Mouse (Mus musculus): ENCODE data around the gene Marveld2.

Marveld2 gene

DNA sequence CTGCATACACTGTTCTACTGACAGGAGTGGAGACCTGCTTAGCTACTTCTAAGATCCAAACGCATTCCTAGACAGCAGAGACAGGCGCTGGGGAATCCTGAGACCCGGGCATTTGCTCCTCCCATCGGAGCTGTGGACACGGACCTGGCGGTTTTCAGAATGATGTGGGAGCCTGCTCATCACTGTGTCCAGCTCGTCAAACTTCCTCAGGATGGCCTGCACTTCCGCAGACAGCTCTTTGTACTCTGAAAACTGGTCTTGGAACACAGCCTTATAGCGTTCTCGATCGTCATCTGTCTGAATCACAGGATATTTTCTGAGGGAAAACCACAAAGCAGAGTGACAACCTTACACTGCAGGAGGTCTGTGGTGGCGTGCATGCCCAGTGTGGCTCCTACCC lies 16.5 kb downstream of the Marveld2 start:
- no peak for DNase-seq (ENCODE audit: low spot score in 2 of 2)

DNA sequence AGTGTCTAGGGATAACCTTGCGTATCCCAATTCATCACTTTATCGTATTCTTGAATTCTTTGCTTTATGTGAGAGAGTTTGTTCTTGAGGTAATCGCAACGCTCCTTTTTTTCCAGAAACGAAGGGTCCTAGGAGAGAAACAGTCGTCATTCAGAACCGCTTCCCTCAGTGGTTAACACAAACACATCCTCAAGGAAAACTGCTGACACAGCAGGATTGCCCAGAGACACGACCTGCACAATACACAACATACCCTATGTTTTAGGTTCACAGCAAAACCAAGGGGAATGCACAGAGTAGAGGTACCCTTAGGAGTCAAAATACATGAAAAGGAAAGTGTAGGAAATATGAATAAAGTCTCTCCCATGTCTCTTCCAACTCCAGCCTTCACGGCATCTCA lies 19.5 kb downstream of the Marveld2 start:
- DNase-seq (ENCODE audit: low spot score in 2 of 2) = no peak

DNA sequence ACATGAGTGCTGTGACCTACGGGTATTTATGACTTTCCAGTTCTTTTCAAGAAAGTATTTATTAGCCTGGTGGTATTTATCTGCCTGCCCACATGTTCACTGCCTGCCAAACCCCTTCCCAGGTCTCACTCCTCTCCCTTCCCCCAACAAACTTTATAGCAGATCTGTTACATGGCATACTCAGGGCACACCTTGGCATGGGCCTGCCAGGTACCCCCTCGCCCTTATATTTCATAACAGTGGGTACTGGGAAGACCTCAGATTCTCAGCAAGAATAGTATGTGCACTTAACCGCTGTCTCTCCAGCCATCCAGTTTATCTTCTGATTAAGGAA lies 21.3 kb downstream of the Marveld2 start:
- DNase-seq (ENCODE audit: low spot score in 2 of 2) = no peak

DNA sequence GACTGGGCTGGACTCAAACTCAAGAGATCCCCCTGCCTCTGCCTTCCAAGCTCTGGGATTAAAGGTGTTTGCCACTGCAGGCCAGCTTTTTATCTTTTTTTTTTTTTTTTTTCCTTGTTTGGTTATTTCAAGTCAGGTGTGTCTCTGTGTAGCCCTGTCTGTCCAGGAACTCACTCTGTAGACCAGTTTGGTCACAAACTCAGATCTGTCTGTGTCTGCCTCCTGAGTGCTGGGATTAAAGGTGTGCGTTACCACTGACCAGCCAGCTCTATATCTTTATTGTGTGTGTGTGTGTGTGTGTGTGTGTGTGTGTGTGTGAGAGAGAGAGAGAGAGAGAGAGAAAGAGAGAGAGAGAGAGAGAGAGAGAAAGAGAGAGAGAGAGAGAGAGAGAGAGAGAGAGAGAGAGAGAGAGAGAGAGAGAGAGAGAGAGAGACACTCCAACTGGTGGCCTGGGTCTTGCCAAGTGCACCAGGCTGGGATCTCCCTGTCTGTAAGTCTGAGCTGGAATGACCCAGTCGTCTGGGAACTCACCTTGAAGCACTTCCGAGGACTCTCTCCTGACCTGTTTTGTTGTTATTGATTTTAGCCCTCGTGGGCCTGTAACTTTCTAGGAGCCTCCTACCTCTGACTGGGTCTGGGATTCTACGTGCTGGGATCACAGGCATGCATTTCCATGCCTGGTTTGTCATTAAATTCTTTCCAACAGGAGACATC lies 21.8 kb downstream of the Marveld2 start:
- no peak for DNase-seq (ENCODE audit: low spot score in 2 of 2)

DNA sequence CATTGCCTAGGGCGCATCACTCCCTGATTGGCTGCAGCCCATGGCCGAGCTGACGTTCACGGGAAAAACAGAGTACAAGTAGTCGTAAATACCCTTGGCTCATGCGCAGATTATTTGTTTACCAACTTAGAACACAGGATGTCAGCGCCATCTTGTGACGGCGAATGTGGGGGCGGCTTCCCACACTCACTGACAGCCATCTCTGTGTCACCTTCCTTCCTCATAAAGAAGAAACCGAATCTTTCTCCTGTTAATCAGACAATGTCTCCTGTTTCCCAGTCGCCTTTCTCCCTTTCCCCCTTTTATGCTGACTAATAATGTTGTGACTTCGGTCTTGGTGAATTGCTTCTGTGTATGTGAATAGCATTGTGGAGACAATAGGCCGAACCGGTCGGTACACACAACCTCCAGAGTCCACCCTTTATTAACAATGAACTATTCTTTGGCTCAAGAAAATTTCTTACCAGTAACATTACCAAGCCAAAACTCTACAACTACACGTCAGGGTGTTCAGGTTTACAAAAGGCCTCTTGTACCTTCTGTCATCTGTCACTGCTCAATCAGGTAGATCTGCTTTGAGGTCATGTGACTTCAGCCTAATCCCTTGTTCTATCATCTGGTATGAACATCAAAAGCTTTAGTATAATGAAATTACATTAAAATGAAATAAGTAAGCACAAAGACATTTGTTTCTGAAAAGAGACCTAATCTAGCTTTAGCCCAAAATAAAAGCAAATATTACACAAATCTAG lies 22.6 kb downstream of the Marveld2 start:
- DNase-seq (ENCODE audit: low spot score in 2 of 2) = peak in 1 of 2 experiments; percentile 68

DNA sequence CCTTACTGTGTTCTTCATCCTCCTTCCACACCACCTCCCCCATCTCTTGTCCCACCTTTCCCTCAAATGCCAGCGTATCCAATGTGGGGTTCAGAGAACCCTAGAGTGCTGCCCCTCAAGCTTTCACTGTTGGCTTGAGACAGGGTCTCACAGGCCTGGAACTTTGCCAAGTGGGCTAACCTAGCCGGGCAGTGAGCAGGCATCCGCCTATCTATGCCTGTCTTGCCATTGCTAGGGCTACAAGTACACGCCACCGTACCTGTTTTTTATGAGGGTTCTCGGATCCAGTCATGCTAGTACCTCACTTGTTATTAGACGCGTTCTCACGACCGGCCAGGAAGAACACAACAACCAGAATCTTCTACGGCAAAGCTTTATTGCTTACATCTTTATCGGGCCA lies 28.1 kb downstream of the Marveld2 start:
- DNase-seq (ENCODE audit: low spot score in 2 of 2) = no peak

DNA sequence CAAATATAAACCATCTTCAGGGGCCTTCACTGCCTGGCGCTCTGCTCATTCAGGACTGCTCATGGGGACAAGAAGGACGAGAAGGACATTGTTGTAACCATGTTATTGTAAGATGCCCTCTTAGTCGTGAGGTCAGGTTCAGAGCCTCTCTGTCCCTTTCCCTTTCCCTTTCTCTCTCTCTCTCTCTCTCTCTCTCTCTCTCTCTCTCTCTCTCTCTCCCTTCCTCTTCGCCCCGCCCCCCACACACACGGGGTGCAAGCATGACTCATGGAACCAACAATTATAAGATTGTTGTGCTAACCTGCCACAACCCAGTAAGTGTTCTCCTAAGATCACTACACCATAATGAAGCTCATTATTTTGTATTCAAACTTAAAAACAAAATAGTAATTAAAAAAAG lies 34.6 kb downstream of the Marveld2 start:
- DNase-seq (ENCODE audit: low spot score in 2 of 2) = no peak

DNA sequence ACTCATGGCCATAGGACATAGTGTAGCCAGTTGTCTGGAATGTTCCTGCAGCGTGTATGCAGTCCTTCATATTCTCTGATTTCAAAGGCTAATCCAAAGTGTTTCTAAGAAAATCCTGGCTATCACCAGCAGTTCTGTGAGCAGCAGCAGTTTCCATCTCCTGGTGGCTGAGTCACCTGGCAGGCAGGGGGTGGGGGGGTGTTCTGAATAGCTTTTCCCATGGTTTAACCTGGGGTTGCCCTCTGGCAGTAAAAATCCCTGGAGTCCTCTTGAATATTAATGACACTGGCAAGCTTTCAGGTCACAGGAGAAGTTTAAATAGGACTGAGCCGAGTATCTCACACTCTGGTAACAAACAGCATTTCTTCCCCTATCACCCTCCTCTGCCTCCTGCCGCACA lies 35.1 kb downstream of the Marveld2 start:
- no peak for DNase-seq (ENCODE audit: low spot score in 2 of 2)

DNA sequence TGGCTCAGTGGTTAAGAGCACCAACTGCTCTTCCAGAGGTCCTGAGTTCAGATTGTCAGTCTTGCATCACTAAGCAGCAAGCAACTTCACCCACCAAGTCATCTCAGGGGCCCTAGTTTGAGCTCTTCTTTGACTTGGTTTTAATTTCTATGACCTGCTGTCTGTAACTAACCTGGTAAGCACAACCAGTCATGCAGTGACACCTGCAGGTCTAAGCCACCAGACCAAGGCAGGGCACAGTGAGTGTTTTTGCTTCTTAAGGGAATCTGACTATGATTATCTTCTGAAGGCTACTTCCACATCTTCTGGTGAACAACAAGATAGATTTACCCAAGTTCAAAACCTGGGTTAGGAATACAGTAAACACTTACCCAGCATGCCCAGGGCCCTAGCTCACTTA lies 36.8 kb downstream of the Marveld2 start:
- DNase-seq (ENCODE audit: low spot score in 2 of 2) = no peak

DNA sequence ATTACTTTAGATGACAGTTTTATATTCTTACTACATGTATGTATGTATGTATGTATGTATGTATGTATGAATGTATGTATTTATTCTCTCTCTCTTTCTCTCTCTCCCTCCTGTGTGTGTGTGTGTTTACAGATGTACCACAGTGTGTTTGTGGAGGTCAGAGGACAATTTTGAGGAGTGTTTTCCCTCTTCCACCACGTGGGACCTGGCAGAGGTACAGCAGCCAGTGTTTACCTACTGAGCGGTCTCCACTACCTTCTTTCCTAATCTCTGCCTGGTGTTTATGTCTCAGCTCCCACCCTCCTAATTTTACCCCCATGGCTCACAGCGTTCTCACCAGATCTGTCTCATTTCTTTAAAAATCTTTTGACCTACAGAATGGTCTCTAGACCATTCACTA lies 37.6 kb downstream of the Marveld2 start:
- no peak for DNase-seq (ENCODE audit: low spot score in 2 of 2)

DNA sequence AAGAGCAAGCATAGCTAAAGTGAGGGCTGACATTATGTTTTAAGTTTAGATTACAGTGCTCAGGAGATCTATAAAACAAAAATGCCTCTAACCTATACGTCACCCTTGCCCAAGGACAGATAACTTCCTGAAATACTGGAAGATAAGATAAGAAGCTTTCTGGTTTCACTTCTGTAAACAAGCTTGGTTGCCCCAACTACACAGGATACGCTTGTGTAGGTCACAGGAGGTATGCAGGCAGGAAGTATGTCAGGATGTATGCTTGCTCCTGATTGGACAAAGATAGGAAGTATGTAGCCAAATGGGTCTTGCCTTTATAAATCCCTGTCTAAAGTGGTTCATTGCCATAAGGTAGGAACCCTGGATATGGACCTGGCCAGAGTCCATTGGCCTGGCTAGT lies 40.8 kb downstream of the Marveld2 start:
- no peak for DNase-seq (ENCODE audit: low spot score in 2 of 2)

DNA sequence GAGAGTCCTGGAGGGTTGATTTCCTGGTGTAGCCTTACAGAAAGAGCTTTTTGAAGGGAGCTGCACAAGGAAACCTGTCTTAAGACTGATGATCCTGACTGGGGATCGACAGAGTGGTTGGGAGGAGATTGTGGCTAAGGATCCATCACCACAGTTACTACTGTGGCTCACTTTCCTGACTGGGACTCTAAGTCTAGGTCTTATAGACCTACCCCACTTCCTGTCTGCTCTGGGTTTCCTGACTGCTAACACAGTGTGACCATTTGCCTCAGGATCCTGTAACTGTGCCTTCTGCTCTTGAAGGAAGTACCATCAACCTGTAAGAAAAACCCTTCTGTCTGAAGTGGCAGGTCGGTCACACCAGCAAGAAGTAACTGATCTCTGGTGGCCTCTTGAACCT lies 46.1 kb downstream of the Marveld2 start:
- DNase-seq (ENCODE audit: low spot score in 2 of 2) = no peak

DNA sequence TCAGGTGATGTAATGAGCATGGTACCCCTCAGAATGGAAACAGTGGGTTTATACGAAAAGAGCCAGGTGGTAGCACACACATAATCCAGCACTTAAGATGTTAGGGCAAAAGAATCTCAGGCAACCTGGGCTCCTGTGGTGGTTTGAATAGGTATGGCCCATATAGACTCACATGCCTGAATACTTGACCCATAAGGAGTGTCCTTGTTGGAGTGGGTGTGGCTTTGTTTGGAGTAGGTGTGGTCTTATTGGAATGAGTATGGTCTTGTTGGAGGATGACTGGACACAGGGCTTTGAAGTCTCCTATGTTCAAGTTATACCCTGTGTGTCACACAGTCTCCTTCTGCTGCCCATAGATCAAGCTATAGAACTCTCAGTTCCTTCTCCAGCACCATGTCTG lies 48.4 kb downstream of the Marveld2 start:
- DNase-seq (ENCODE audit: low spot score in 2 of 2) = no peak

DNA sequence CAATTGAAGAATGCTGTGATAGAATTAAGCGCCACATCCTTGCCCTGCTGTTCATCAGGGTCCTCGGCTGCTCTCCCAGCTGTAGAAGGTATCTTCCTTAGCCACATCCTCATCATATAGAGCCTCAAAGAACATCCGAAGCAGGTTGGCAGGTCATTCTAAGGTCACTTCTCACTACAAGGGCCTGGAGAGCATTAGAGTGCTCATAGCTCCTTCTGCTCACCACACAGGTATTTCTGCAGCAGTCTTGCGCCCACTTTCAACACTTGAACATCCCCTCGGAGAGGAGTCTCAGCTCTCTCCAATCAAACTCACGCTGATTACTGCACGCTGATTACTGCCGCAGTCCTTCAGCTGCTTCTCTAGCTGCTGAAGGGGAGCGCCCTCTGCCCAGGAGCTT lies 57.3 kb downstream of the Marveld2 start:
- DNase-seq (ENCODE audit: low spot score in 2 of 2) = no peak

DNA sequence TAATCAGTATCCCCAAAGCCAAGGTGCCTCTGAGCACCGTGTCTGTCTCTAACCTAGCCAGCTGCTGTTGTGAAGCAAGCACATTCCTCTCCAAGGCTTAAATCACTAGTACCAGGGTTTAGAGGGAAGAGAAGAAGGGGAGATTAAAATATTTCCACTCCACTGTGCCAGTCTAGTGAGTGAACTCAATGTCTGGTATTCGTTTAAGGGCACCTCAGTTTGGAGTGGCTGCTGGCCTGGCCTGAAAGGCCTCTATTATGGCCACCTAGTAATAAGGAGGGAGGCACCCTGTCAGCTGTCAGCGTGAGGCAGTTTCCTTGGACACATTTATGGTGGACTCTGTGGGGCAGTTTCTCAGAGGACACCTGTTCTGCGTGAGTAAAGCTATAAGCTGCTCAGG lies 59.8 kb downstream of the Marveld2 start:
- DNase-seq (ENCODE audit: low spot score in 2 of 2) = no peak

DNA sequence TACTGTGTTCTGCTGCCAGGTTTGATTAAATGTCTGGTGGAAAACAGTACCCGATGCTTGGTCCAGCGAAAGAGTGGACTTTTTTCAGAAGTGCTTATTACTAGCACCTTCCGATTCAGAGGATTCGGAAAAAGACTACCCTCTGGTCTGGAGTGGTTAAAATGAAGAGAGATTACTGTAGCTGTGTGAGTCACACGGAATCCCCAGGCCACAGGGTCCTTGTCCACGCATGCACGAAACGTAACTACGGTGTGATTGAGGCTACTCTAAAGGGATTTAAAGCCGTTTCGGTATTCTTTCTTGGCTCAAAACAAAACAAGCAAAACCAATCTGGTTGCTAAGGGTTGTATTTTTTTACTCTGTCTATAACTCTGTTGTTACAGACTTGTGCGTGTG lies 63.7 kb downstream of the Marveld2 start:
- no peak for DNase-seq (ENCODE audit: low spot score in 2 of 2)

DNA sequence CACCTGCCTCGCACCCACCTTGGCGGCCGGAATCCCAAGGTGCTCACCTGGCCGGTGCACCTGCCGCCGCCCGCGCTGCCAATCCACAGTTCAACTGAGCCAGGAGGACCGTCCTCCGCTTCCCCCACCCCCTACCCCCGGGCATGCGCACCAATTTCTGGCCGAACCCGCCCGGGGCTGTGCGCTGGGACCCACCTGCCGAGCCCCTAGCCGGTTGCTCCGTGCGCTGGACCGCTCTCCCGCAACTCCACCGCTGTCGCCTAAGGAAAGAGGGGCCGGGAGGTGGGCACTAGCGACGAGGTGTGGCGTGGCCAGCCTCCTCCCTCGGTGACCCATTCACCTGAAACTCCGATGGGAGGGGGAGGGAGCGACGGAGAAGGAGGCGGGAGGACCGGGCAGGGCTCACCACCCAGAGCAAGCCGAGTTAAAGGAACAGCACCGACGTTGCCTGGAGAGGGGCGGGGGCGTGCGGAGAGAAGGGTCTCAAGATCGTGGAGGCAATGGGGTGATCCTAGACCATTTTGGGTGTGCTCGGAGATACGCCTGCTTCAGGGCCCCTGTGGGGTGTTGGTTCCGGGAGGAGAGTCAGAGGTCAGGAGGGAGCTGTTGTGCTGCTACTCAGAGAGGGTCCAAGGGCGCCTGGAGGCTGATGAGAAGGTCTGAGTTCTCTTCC lies 64.3 kb downstream of the Marveld2 start, which contains the start of gene Ocln:
Gene Ocln, minus strand, starts transcription at position 350 of the 673 bp plus-strand sequence.
- DNase-seq (ENCODE audit: low spot score in 2 of 2) = no peak

DNA sequence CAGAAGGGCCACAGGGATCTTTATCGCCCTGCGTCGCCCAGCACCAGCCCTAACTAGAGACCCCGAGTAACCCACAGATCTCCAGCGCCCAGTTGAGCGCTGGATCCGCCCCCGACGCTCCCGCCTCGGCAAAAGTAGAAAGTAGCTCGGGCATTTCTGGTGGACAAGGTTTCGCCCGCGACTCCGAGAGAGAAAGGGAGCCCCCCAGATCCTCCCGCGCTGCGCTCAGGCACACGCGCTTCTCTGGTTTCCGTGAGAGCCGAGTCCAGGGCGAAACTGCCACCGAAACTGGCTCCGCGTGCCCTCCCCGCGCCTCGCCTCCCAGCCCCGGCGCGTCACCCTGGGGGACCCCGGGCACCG lies 64.8 kb downstream of the Marveld2 start:
- DNase-seq (ENCODE audit: low spot score in 2 of 2) = no peak

DNA sequence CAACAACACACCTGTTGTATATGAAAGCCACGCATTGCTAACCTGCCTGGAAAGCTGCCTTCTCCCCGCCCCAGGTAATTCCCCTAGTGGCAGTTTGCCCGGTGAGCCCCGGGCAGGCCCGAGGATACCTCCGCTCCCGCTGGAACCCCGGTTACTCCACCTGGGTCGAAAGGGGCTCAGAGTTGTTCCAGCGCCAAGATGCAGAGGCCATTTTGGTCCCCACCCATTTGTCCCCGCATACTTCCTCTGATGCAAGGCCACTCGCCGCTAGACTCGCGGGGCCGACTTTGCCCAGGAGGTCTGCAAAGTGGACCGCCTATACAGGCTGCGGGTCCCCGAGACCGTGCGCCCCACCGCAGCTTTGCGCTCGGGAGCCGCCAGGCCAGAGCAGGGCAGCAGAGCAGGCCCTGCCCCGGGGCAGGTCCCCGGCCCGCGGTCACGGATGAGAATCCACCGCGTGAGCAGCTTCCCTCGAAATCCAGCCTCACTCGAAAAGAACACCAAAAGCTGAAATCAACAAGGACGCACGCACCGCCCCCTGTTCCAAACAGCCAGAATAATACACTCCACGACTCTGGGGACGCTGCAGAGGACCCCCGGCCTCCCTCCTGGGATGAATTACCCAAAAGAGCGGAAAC lies 65.3 kb downstream of the Marveld2 start:
- DNase-seq (ENCODE audit: low spot score in 2 of 2) = no peak

DNA sequence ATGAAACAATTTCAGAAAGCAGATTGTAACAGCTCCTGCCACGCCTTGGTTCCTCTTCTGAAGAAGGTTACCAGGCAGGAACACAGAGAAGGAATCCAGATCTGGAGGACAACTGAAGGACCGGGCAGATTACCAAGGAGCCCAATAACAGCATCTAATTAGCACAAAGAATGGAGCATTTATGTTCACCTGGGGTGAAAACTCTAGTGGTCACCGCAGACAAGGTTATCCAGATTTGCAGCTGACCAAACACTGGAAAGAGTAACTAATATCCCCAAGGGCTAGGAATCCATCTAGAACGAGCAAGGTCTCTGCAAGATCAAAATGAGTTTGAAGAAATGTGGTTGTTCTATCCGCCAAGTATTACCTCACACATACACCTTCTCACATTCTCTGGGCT lies 69.5 kb downstream of the Marveld2 start:
- no peak for DNase-seq (ENCODE audit: low spot score in 2 of 2)
